Mouse (Mus musculus) cerebellum, adult 2 months (tissue): ENCODE data around the gene Arhgap18.

ENCODE experiments used
- CTCF ChIP-seq: fragments of 200-500 bp; IDR thresholded peaks from 2 replicates; pipeline ENCODE4 v1.5.1; 2011; ENCODE audit warnings: low read depth, mild to moderate bottlenecking, control low read depth, low read length, moderate library complexity, borderline replicate concordance; ENCODE audit not compliant: insufficient read depth
- POLR2A ChIP-seq: fragments of 200-500 bp; IDR thresholded peaks from 2 replicates; pipeline ENCODE4 v1.6.1; 2011; ENCODE audit warnings: low read length, control low read depth, borderline replicate concordance; ENCODE audit not compliant: insufficient read depth

DNA sequence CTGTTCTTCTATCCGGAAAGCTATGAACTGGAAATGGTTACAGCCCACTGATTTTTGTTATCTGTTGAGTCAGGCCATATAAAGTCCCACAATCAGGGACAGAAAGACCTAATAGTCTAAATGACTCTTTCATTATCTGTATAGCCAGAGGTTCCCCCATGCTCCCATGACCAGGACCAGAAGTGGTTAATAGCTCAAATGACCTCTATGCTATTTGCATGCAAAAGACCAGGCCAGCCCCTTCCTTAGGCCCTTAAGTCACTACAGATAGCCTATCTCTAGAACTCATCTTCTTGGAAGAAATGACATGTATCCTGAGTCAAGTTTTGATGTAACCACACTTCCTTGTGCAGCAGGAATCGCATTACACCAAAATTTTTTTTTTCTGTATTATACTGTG, 4.0 kb downstream of the Arhgap18 start:
- TF ChIP-seq CTCF (no peak), POLR2A (no peak)
